Mouse (Mus musculus): ENCODE data around the gene Coro2a.

GRCm38 (mm10) chr4:46635702-46636430, 33.9 kb upstream of the Coro2a start:
- no peak for TF ChIP-seq CTCF (IDR thresholded peaks at IDR 0.05; ENCODE audit: insufficient read depth, low read length)
- TF ChIP-seq POLR2A (IDR thresholded peaks at IDR 0.05; ENCODE audit: borderline replicate concordance, extremely low read depth, low read depth, low read length): no peak

Data from lung, adult 2 months (tissue).